Mouse (Mus musculus) common myeloid progenitor, adult 5-6 weeks (primary cell): Measurements from ENCODE around the gene Col15a1. TPM values are rescaled to one million over a fixed set of nuclear protein-coding genes. Genes with fewer than 3 reads are reported as not detected.

ENCODE experiments used
- ATAC-seq: replicated peaks from 2 replicates; pipeline ENCODE4 v1.8.0; 2016; ENCODE audit warnings: low read depth, mild to moderate bottlenecking, moderate TSS enrichment, inconsistent platforms; ENCODE audit not compliant: poor library complexity, severe bottlenecking
- total RNA-seq: library from RNA; stranded (forward); fragments of 200-1000, 187-1606 nt; gene quantifications from 2 replicates; pipeline ENCODE4 v1.2.3, GENCODE M21; 2017

Col15a1 gene
- total RNA-seq, 1 experiment from 2014 or later, result not detected

- no peak for ATAC-seq
These were observed 122.6 kb downstream of the Col15a1 start for GRCm38 (mm10) chr4:47330378-47331052.

- ATAC-seq, result no peak
These were observed 124.9 kb downstream of the Col15a1 start for GRCm38 (mm10) chr4:47332812-47333343.

- ATAC-seq, result peak; percentile 42; the same call in 1 of the 2 replicates
These were observed 125.6 kb downstream of the Col15a1 start for GRCm38 (mm10) chr4:47333541-47333940.

DNA sequence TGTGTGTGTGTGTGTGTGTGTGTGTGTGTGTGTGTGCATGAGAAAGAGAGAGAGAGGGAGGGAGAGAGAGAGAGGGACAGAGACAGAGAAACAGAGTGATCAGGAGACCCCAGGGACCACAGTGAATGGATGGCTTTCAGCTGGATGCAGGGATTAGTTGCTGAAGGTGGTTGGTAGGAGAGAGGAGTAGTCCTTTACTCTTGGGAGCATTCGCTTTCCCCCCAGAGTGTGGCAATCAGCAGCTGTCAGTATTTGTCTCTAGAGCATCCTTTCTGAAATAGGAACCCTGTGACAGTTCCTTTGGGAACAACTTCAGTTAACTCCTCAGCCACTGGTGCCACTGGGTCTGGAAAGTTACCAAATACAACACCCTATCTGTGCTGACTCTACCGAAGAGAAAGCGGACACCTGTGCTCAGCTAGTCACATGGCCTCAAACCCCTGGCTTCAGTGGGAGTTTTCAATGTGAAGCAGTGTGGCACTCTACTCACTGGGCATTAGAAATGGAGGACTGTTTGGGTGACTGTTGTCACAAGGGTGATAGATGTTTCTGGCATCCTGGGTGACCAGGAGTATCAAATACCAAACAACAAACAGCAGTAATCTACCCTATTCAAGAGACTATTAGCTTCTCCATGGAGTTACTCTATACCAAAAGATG is 129.1 kb downstream of the Col15a1 start:
- no peak for ATAC-seq

DNA sequence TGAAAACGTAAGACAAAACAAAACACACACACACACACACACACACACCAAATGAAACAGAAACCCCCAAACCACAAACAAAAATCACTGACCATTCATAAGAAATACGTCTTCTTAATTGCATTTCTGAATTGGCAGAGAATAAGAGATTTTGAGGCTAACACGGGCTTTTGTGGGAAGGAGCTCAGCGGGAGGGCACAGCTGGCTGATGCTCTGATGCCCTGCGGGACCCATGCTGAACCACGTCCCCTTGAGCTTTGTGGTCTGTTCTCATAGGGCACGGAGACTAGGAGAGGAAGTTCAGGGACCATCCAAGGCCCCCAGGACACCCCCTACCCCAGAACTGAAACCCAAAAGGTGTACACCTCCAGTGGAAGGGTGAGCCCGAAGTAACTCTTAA is 134.7 kb downstream of the Col15a1 start:
- ATAC-seq, result no peak

- peak; percentile 36; the same call in 1 of the 2 replicates for ATAC-seq
These were observed 139.1 kb downstream of the Col15a1 start for GRCm38 (mm10) chr4:47347022-47347421.

- no peak for ATAC-seq
These were observed 141.8 kb downstream of the Col15a1 start for GRCm38 (mm10) chr4:47349759-47350158.

DNA sequence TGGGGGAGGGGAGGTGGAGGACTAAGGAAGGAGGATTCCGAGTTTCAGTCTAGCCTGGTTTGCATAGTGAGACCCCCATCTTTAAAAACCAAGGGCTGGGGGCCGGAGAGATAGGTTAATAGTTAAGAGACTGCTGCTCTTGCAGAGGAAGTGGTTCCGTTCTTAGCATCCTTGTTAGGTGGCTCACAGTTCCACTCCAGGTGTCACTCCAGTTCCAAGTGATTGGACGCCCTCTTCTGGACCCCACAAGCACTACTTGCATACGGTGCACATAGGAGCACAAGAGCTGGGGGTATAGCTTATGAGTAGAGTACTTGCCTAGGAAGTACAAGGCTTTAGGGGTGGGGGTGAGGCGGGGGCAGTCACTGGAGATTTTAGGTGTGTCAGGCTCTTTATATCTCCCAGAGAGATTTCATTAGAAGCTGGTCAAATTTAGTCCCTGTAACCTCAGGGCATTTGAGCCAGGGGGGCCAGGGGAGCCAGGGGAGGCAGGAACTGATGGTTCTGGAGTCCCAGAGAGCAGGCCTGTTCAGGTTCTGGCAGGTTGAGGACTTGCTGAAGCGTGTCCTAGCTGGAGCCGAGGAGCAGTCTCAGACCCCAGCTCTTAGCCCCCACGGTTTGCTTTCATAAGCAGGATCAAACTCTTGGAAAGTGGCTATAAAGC is 143.6 kb downstream of the Col15a1 start:
- peak; percentile 60 for ATAC-seq

DNA sequence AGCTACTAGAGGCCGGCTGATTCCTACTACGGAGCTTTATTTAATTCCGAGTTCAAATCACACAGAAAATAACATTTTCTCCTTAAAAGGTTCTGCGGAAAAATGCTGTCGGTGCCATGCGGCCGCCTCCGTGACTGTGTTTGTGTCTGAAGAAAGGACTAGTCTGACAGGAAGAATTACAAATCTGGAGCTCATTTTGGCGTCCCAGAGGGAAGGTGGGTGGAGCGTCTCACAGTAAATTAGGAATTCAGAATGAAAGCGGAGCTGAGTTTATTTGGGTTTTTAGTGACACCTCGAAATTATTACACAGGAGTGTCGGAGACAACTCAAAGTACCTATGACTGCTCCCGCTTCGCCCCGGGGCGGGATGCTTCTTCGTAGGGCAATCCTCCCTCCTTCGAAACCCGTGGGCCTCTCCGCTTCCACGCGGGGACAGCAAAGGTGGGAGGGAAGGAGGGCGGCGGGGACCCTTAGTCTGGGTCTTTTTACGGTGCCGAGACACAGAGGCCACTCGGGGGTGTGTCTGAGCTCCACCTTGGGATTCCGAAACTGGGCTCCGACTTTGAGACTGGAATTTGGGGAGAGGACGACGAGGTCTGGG is 144.2 kb downstream of the Col15a1 start:
- ATAC-seq, result peak; percentile 0; the same call in 1 of the 2 replicates

- peak; percentile 86 for ATAC-seq
These were observed 144.9 kb downstream of the Col15a1 start, which contains the start of gene Tgfbr1 for GRCm38 (mm10) chr4:47352803-47353388. Gene Tgfbr1 (plus strand): TSS chr4:47353222.

DNA sequence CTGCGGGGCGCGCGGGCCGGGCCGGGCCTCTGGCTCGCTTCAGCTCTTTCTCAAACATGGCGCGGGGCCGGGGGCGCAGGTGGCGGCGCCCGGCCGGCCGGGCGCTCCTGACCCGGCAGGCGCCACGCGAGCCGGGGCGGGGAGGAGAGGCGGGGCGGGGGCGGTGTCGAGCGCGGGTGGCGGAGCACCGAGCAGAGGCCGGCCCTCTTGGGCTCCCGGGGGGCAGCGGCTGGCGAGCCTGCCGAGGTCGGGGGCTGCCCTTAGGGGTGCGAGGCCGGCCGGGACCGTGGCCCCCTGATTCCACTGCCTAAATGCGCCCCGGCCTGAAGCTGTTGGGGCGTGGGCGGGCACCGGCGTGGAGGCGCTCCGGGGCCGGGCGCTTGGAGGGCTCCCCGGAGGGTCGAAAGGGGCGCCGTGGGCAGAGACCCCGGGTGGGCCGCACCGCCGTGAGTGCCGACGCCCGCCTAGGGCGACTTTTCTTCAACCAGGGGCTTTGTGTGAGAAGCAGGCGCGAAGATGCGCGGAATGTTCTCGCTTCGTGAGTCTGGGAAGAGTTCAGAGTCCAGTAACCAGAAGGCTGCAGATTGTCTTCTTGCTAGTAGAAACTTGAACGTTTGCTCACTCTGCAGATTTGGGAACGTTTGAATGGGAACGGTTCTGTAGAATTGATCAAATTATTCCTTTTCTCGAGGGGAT is 145.6 kb downstream of the Col15a1 start:
- ATAC-seq, result no peak

- ATAC-seq, result no peak
These were observed 146.3 kb downstream of the Col15a1 start for GRCm38 (mm10) chr4:47354304-47354703.

DNA sequence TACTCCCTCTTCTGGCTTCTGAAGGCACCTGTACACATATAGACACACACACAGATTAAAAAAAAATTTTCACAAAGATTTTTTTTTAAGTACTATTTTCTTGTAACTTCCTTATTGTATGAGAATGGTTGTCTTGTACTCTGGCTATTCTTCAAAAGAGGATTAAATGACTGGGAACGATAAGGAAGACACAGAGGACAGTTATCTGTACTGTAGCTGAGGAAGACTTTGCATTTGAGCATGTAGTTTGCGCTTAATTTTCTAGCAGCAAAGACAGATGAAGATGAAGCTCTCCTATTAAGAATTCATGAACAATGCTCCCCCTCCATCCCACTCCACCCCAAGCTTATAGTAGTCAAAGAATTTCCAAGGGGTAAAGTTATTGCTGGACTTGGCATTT is 154.7 kb downstream of the Col15a1 start:
- no peak for ATAC-seq

Other genes starting within 250 kb of the Col15a1 start
- gene Gabbr2, start 216.3 kb upstream of the Col15a1 start, total RNA-seq, result 0.05 TPM in 1 of 2 replicates, not detected in the other
- gene Anks6, start 150.7 kb upstream of the Col15a1 start, total RNA-seq, result 1.5 and 2.1 TPM in 2 replicates
- 1.9 and 3.0 TPM in 2 replicates for gene Galnt12, start 116.3 kb upstream of the Col15a1 start, total RNA-seq
- gene Tgfbr1, start 145.1 kb downstream of the Col15a1 start, total RNA-seq, result 26.1 and 27.8 TPM in 2 replicates